Mouse (Mus musculus) olfactory bulb, adult 2 months (tissue): ENCODE data around the gene Gm15517. TPM values are rescaled to one million over a fixed set of nuclear protein-coding genes. Genes with fewer than 3 reads are reported as not detected.
"Not testable (repeated sequence)": the region's sequence is repeated elsewhere in the genome, so short reads cannot be mapped to it uniquely, and the experiment has no call there.

Experiments
- H3K27ac ChIP-seq: fragments of 200-500 bp; 2 replicates; pipeline ENCODE4 v1.5.1; 2012; ENCODE audit warnings: low read depth, low read length; ENCODE audit not compliant: insufficient read depth
- H3K4me1 ChIP-seq: fragments of 200-500 bp; 2 replicates; pipeline ENCODE4 v1.6.1; 2012; ENCODE audit warnings: low read length; ENCODE audit not compliant: control insufficient read depth, insufficient read depth
- H3K4me3 ChIP-seq: fragments of 200-500 bp; 2 replicates; pipeline ENCODE4 v1.5.1; 2012; ENCODE audit warnings: mild to moderate bottlenecking, low read depth, low read length, moderate library complexity; ENCODE audit not compliant: insufficient read depth
- CTCF ChIP-seq: fragments of 200-500 bp; IDR thresholded peaks from 2 replicates; pipeline ENCODE4 v1.5.1; 2012; ENCODE audit warnings: low read depth, mild to moderate bottlenecking, low read length, moderate library complexity; ENCODE audit not compliant: insufficient read depth
- POLR2A ChIP-seq: fragments of 200-500 bp; IDR thresholded peaks from 2 replicates; pipeline ENCODE4 v1.6.1; 2012; ENCODE audit warnings: mild to moderate bottlenecking, low read depth, low read length, moderate library complexity; ENCODE audit not compliant: insufficient read depth
- WGBS: fragments of 180-500 bp; shearing (Covaris S2); methylation state at CpG from one replicate; pipeline ENCODE4 v1.1.7; 2018; 5-methylcytosine and 5-hydroxymethylcytosine counted together
- polyA plus RNA-seq: library from polyadenylated mRNA; stranded (reverse); fragments of >200 nt; gene quantifications from 2 replicates; pipeline ENCODE4 v1.2.4, GENCODE M21; 2012; ENCODE audit warnings: low replicate concordance; ENCODE audit not compliant: missing spikeins, insufficient read depth, insufficient read length

The Gm15517 gene
- polyA plus RNA-seq, 1 experiment: not detected

GRCm38 (mm10) chr7:44276461-44277249, 15.4 kb downstream of the Gm15517 start:
- 63% methylated on average over 10 of the region's 10 CpGs for WGBS
- H3K27ac ChIP-seq: no peak overlapping the region
- peaks cover 4% of the 10 kb centered on the region for H3K4me1 ChIP-seq
- TF ChIP-seq POLR2A: no peak
- TF ChIP-seq CTCF: no peak
- H3K4me3 ChIP-seq: no peak overlapping the region

GRCm38 (mm10) chr7:44277250-44277622, 16.0 kb downstream of the Gm15517 start:
- Histone ChIP-seq H3K4me1 (peaks cover 9% of the 10 kb centered on the region), H3K4me3 (no peak overlapping the region), H3K27ac (no peak overlapping the region)
- WGBS: 47% methylated on average over 2 of the region's 2 CpGs
- no peak for TF ChIP-seq POLR2A

- WGBS: 47% methylated on average over 1 of the region's 1 CpGs
- TF ChIP-seq CTCF (no peak), POLR2A (no peak)
- H3K4me1 ChIP-seq: peaks cover 9% of the 10 kb centered on the region
- no peak overlapping the region for H3K27ac ChIP-seq
- H3K4me3 ChIP-seq: no peak overlapping the region
These were observed 19.7 kb downstream of the Gm15517 start for GRCm38 (mm10) chr7:44280959-44281358.

GRCm38 (mm10) chr7:44281586-44281985, 20.3 kb downstream of the Gm15517 start:
- Histone ChIP-seq H3K4me3 (no peak overlapping the region), H3K4me1 (peaks cover 9% of the 10 kb centered on the region), H3K27ac (0 out of 2 replicates have a peak overlapping the region, but pooled peaks have one; percentile 1)
- no peak for TF ChIP-seq POLR2A
- no peak for TF ChIP-seq CTCF
- WGBS: 46% methylated on average over 7 of the region's 7 CpGs

GRCm38 (mm10) chr7:44287760-44288159, 26.5 kb downstream of the Gm15517 start:
- TF ChIP-seq POLR2A (no peak), CTCF (no peak)
- Histone ChIP-seq H3K4me3 (no peak overlapping the region), H3K4me1 (no peaks in the 10 kb centered on the region), H3K27ac (no peak overlapping the region)
- 83% methylated on average over 7 of the region's 7 CpGs for WGBS

GRCm38 (mm10) chr7:44290986-44291385, 29.7 kb downstream of the Gm15517 start:
- no peak overlapping the region for H3K4me3 ChIP-seq
- WGBS: 80% methylated on average over 4 of the region's 4 CpGs
- no peaks in the 10 kb centered on the region for H3K4me1 ChIP-seq
- TF ChIP-seq CTCF: no peak
- TF ChIP-seq POLR2A: no peak
- H3K27ac ChIP-seq: no peak overlapping the region

GRCm38 (mm10) chr7:44291418-44291817, 30.2 kb downstream of the Gm15517 start:
- TF ChIP-seq CTCF (no peak), POLR2A (no peak)
- WGBS: 58% methylated on average over 4 of the region's 4 CpGs
- H3K4me1 ChIP-seq: no peaks in the 10 kb centered on the region
- no peak overlapping the region for H3K4me3 ChIP-seq
- H3K27ac ChIP-seq: no peak overlapping the region

GRCm38 (mm10) chr7:44297501-44297900, 36.3 kb downstream of the Gm15517 start:
- H3K4me3 ChIP-seq, H3K4me1 ChIP-seq, H3K27ac ChIP-seq: not testable (repeated sequence)
- WGBS: 83% methylated on average over 2 of the region's 2 CpGs

- Histone ChIP-seq H3K4me3 (peak overlapping the region; percentile 83), H3K27ac (no peak overlapping the region; the same call in 1 of the 2 replicates), H3K4me1 (peaks cover 25% of the 10 kb centered on the region)
- 81% methylated on average over 14 of the region's 14 CpGs for WGBS
- TF ChIP-seq POLR2A (no peak), CTCF (no peak)
These were observed 42.4 kb downstream of the Gm15517 start for GRCm38 (mm10) chr7:44303346-44304340.
